Mouse (Mus musculus) ES-Bruce4 (cell line): ENCODE measurements at regions not wholly inside any gene's neighbourhood (a gene's known extent, or its start where the extent isn't known, plus 50 kb on each side); places are given as distances from the start of the nearest gene placed in this dataset.

Source experiments
- H3K27ac ChIP-seq: 2 replicates; pipeline ENCODE4 v1.5.1; 2012; ENCODE audit warnings: low read length, inconsistent platforms; ENCODE audit not compliant: insufficient read depth
- H3K27me3 ChIP-seq: 2 replicates; pipeline ENCODE4 v1.6.1; 2012; ENCODE audit warnings: mild to moderate bottlenecking, low read length, inconsistent platforms; ENCODE audit not compliant: control insufficient read depth, poor library complexity, insufficient read depth, severe bottlenecking
- H3K36me3 ChIP-seq: 2 replicates; pipeline ENCODE4 v1.6.1; 2012; ENCODE audit warnings: inconsistent platforms, mild to moderate bottlenecking, low read length, moderate library complexity; ENCODE audit not compliant: control insufficient read depth, poor library complexity, insufficient read depth, severe bottlenecking
- H3K4me1 ChIP-seq: one replicate; pipeline ENCODE4 v1.8.1; 2011; ENCODE audit warnings: low read length; ENCODE audit not compliant: control insufficient read depth, insufficient read depth
- H3K4me3 ChIP-seq: 2 replicates; pipeline ENCODE4 v1.5.1; 2011; ENCODE audit warnings: low read depth, mild to moderate bottlenecking, low read length
- H3K9ac ChIP-seq: 2 replicates; pipeline ENCODE4 v1.6.1; 2012; ENCODE audit warnings: low read depth, mild to moderate bottlenecking, inconsistent platforms; ENCODE audit not compliant: poor library complexity, severe bottlenecking
- H3K9me3 ChIP-seq: replicated peaks from 2 replicates; pipeline ENCODE4 v1.6.1; 2012; ENCODE audit warnings: mild to moderate bottlenecking, low read length, inconsistent platforms; ENCODE audit not compliant: control insufficient read depth, poor library complexity, insufficient read depth, severe bottlenecking
- CTCF ChIP-seq: IDR thresholded peaks from one replicate; pipeline ENCODE4 v1.8.1; 2011; ENCODE audit warnings: low read depth, low read length
- EP300 ChIP-seq: IDR thresholded peaks from 2 replicates; pipeline ENCODE4 v1.6.1; 2011; ENCODE audit warnings: low read depth, low read length; ENCODE audit not compliant: insufficient read depth
- POLR2A ChIP-seq: IDR thresholded peaks from one replicate; pipeline ENCODE4 v1.8.1; 2011; ENCODE audit warnings: low read length; ENCODE audit not compliant: insufficient read depth

DNA sequence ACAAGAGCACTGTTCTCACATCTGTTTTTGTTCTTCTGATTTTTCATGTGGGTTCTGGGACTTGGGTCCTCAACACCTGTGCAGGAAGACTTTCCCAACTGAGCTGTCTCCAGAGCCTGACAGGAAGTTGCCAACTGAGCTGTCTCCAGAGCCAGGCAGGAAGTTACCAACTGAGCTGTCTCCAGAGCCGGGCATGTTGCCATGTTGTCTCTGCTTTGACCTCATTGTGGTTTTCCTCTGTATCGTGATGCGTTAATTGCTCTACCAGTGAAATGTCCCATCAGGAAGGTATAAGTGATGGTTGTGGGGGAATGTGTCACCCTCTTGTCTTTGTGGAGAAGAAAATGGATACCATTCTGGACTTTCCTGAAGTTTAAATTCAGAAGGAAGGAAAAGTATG is 54.4 kb upstream of the Olfm4 start:
- no peaks in the 10 kb centered on the region for H3K27me3 ChIP-seq
- no peak overlapping the region for H3K9ac ChIP-seq
- no peaks in the 10 kb centered on the region for H3K36me3 ChIP-seq
- no peaks in the 10 kb centered on the region for H3K4me1 ChIP-seq
- H3K9me3 ChIP-seq = no peaks in the 10 kb centered on the region
- H3K27ac ChIP-seq = no peak overlapping the region
- H3K4me3 ChIP-seq = no peak overlapping the region
- TF ChIP-seq EP300 (no peak), POLR2A (no peak), CTCF (no peak)

DNA sequence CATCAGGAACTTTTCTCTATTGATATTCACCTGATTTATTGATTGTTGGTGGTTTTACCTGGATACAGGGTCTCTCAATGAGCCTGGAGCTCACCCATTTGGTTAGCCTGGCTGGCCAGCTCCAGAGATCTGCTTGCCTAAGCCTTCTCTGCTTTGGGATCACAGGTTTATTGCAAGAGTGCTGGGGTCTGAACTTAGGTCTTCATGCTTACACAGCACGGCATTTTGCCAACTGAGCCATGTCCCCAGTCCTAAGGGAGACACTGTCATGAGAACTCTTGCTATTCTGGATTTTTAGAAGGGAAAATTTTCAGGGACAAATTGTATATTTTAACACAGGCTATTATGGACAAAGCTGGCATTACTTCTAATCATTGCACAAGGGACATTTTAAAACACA is 56.7 kb upstream of the Olfm4 start:
- no peaks in the 10 kb centered on the region for H3K27me3 ChIP-seq
- no peak overlapping the region for H3K4me3 ChIP-seq
- no peaks in the 10 kb centered on the region for H3K36me3 ChIP-seq
- H3K9me3 ChIP-seq = no peaks in the 10 kb centered on the region
- no peak overlapping the region for H3K9ac ChIP-seq
- H3K27ac ChIP-seq = no peak overlapping the region
- TF ChIP-seq EP300 (no peak), CTCF (no peak), POLR2A (no peak)
- no peaks in the 10 kb centered on the region for H3K4me1 ChIP-seq

DNA sequence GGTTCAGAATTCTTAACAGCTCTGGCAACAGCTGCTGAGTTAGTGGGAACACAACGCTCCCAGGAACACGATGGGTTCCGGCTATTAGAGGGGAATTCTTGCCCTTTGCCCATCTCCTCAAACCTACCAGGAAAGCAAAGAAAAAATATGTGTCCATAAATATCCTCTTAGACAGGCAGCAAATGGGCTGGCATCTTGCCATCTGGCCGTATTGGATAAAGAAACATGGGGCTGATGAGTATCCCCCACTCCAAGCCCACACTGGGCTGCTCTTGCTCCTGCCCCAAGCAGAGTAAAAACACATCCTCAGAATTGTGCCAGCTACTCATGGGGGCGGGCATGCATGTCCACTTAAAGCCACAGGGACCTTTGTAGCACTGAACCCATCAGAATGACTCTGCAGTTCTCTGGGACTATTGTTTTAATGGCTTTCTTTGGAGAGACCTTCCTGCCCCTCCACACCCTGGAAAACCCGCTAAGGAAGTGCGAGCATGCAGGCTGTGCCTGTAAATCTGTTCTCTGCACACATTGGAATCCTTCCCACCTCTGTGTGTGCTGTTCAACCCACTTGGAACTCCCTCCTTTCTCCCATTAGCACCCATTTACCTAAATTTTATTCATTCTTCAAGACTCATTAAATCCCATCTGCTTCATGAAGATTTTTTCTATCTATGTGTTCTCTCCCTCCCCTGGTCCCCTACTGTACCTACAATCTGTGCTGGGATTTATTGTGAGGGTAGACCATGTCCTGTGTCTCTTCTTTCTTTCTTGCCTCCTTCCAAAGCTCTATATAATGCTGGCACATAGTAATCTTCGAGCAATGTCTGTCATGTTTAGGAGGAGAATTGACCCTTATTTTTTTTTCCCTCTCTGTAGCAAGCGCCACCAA is 66.7 kb upstream of the Olfm4 start:
- no peak overlapping the region for H3K9ac ChIP-seq
- no peak for TF ChIP-seq CTCF
- 0 out of 2 replicates have a peak, but pooled peaks cover 2% of the 10 kb centered on the region for H3K9me3 ChIP-seq
- H3K36me3 ChIP-seq = no peaks in the 10 kb centered on the region
- H3K27me3 ChIP-seq = no peaks in the 10 kb centered on the region
- H3K27ac ChIP-seq = no peak overlapping the region
- H3K4me1 ChIP-seq = no peaks in the 10 kb centered on the region
- no peak overlapping the region for H3K4me3 ChIP-seq

DNA sequence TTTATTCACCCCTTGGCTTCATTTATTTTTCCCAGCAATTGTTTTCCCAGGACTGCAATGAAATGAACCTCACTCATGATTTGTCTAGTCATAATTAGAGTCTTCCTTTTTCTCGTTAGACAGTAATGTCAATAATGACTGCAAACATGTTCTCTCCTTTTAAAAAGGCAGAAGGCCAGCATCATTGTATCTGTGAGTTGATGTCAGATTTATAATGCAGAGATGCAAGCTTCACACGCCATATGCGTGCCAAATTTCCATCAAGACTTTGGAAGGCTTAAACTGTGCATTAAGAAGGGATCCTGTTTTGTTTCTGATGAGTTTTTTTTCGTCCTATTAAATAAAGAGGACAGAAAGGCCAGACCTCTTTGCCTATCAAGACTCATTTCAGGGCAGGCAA is 68.9 kb upstream of the Olfm4 start:
- H3K36me3 ChIP-seq = no peaks in the 10 kb centered on the region
- no peak overlapping the region for H3K9ac ChIP-seq
- H3K27me3 ChIP-seq = no peaks in the 10 kb centered on the region
- no peak for TF ChIP-seq CTCF
- no peak for TF ChIP-seq POLR2A
- no peak overlapping the region for H3K4me3 ChIP-seq
- no peak overlapping the region for H3K27ac ChIP-seq
- H3K4me1 ChIP-seq = no peaks in the 10 kb centered on the region
- 0 out of 2 replicates have a peak, but pooled peaks cover 2% of the 10 kb centered on the region for H3K9me3 ChIP-seq

DNA sequence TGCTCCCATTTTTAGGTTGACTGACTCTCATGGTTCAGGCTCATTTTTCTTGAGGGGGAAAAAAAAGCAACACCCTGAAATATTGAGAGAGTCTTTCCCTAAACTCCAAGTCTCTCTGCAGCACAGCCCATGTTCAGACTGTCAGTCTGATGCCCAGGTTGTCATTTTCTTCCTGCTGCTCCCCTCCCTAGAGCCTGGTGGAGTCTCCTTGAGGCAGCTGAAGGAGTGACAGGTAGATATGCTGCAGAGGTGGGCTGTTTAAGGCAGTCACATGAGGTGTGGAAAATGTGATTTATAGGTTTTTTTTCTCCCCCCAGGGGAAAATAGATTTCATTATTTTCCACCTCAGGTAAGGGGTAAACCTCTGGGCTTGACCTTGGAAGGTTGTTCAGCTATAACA is 70.6 kb upstream of the Olfm4 start:
- no peaks in the 10 kb centered on the region for H3K4me1 ChIP-seq
- TF ChIP-seq CTCF = no peak
- no peak for TF ChIP-seq EP300
- no peak for TF ChIP-seq POLR2A
- H3K9me3 ChIP-seq = no peaks in the 10 kb centered on the region
- H3K36me3 ChIP-seq = no peaks in the 10 kb centered on the region
- no peak overlapping the region for H3K9ac ChIP-seq
- no peak overlapping the region for H3K27ac ChIP-seq
- H3K27me3 ChIP-seq = no peaks in the 10 kb centered on the region
- H3K4me3 ChIP-seq = no peak overlapping the region

DNA sequence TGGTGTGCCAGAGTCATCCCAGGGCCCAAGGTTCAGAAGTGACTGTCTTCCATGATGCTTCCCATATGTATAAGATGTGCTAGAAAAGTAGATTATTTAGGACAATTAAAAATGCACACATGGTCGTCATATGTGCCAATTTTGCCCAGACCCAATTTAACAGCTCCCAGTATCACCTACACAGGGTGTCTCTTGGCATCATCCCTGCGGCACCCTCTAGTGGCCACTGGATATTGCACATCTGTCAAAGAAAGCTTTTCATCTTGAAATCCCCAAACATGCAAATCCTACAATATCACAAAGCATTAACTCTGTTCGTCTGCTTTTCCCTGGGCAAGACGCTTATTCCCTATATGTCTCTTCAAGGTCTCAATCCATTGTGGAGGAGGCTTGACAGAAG is 71.3 kb upstream of the Olfm4 start:
- TF ChIP-seq CTCF (peak; percentile 50), POLR2A (no peak), EP300 (no peak)
- no peaks in the 10 kb centered on the region for H3K4me1 ChIP-seq
- H3K9ac ChIP-seq = no peak overlapping the region
- H3K27me3 ChIP-seq = no peaks in the 10 kb centered on the region
- no peaks in the 10 kb centered on the region for H3K9me3 ChIP-seq
- no peak overlapping the region for H3K4me3 ChIP-seq
- H3K27ac ChIP-seq = no peak overlapping the region
- no peaks in the 10 kb centered on the region for H3K36me3 ChIP-seq
